Mouse (Mus musculus) intestine, embryonic 14.5 days (tissue): ENCODE measurements at regions not wholly inside any gene's neighbourhood (a gene's known extent, or its start where the extent isn't known, plus 50 kb on each side); places are given as distances from the start of the nearest gene placed in this dataset.

Experiments used
- ATAC-seq: fragments of 200-750 bp; cut with Nextera tagmentation; replicated peaks from 2 replicates; pipeline ENCODE4 v1.8.0; 2017; ENCODE audit warnings: low read depth, moderate number of reproducible peaks, moderate TSS enrichment, moderate library complexity; ENCODE audit not compliant: low FRiP score, low TSS enrichment
- DNase-seq: peaks from one replicate; pipeline ENCODE4 v3.0.0-alpha.2; 2018; ENCODE audit warnings: low spot score
- H3K27ac ChIP-seq: fragments of 300-500 bp; sonication (generic); 2 replicates; pipeline ENCODE4 v1.5.1; 2014; ENCODE audit warnings: low read depth, mild to moderate bottlenecking, control low read depth
- H3K27me3 ChIP-seq: fragments of 300-500 bp; sonication (generic); replicated peaks from 2 replicates; pipeline ENCODE4 v1.6.1; 2014; ENCODE audit warnings: low read length, control low read depth; ENCODE audit not compliant: control insufficient read depth, insufficient read depth
- H3K36me3 ChIP-seq: fragments of 300-500 bp; sonication (generic); 2 replicates; pipeline ENCODE4 v1.6.1; 2014; ENCODE audit warnings: low read length, control low read depth; ENCODE audit not compliant: control insufficient read depth, insufficient read depth
- H3K4me1 ChIP-seq: fragments of 300-500 bp; sonication (generic); replicated peaks from 2 replicates; pipeline ENCODE4 v1.6.1; 2014; ENCODE audit warnings: low read length, control low read depth, mixed read lengths; ENCODE audit not compliant: control insufficient read depth, insufficient read depth
- H3K4me2 ChIP-seq: fragments of 300-500 bp; sonication (generic); 2 replicates; pipeline ENCODE4 v1.6.1; 2014; ENCODE audit warnings: low read length
- H3K4me3 ChIP-seq: fragments of 300-500 bp; sonication (generic); 2 replicates; pipeline ENCODE4 v1.5.1; 2014; ENCODE audit warnings: low read depth, low read length, control low read depth, mixed read lengths
- H3K9ac ChIP-seq: fragments of 300-500 bp; sonication (generic); 2 replicates; pipeline ENCODE4 v1.6.1; 2014; ENCODE audit warnings: mild to moderate bottlenecking, low read length
- H3K9me3 ChIP-seq: fragments of 300-500 bp; sonication (generic); 2 replicates; pipeline ENCODE4 v1.6.1; 2016; ENCODE audit warnings: low read length, control low read depth; ENCODE audit not compliant: control insufficient read depth
- WGBS: fragments of 180-500 bp; shearing (Covaris S2); extraction: QIAGEN DNeasy Blood & Tissue Kit; methylation state at CpG from one replicate; pipeline ENCODE4 v1.1.7; 2014; 5-methylcytosine and 5-hydroxymethylcytosine counted together

DNA sequence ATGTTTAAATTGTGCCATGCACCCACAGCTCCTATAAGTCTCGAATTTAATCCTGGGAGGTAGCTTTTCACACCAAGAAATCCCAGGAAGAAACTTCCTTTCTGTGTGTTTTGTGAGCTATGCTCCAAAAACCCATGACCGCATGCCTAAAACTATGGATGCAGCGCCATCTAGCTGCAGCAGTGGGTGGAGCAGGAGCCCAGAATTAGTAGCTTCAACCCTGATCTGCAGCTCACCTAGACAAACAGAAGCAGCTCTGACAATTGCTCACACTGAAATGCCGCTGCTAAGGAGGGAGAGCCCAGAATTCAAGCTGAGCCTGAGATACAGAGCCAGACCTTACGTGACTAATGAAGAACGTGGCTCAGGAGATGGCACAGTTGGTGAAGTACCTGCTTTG is 101.2 kb upstream of the Nckap5 start:
- peak; percentile 94 for DNase-seq
- WGBS: 3% methylated on average over 6 of the region's 6 CpGs
- Histone ChIP-seq H3K27ac (no peak overlapping the region), H3K4me2 (no peak overlapping the region), H3K4me3 (no peak overlapping the region), H3K4me1 (no peaks in the 10 kb centered on the region), H3K9ac (no peak overlapping the region), H3K9me3 (no peaks in the 10 kb centered on the region), H3K36me3 (no peaks in the 10 kb centered on the region), H3K27me3 (no peaks in the 10 kb centered on the region)
- ATAC-seq: 0 out of 2 replicates have a peak, but pooled peaks have one; percentile 52

DNA sequence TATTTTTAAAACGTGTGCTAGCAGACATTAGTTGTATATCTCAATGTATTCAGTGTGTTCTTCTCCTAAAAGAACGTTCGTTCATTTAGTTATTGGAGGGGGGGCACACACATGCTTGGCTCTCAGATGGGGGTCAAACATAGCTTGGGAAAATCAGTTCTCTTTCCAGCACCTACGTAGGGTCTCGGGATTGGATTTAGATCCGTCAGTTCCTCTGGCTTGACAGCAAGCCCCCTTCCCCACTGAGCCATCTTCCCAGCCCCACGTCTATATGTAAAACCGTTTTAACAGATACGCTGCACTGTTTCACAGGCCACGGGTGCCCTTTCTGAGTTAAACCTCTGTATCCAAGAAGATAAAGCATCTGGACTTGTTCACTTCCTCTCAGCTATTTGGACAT is 100.5 kb upstream of the Nckap5 start:
- no peak for ATAC-seq

DNA sequence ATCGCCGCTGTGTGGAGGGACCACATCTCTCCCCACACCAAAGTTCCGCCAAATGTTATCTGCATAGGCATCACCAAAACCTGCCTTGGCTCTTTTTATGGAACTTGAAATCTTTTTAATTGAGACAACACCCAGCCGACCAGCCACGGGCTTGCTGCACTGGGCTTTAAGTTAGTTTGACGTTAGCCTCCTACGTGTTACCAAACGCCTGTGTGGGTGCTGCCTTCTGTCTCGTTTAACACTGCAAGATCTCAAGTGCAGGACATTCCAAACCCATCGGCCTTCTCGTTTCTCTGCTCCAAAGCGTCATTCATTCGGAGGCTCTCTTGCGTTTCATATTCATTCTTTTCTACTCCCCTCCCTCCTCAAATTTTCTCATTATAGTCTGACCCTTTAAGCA is 100.0 kb upstream of the Nckap5 start:
- Histone ChIP-seq H3K27ac (no peak overlapping the region), H3K4me2 (no peak overlapping the region), H3K4me3 (no peak overlapping the region), H3K36me3 (no peaks in the 10 kb centered on the region), H3K27me3 (no peaks in the 10 kb centered on the region), H3K4me1 (no peaks in the 10 kb centered on the region), H3K9me3 (no peaks in the 10 kb centered on the region), H3K9ac (no peak overlapping the region)
- DNase-seq: no peak
- no peak for ATAC-seq
- 80% methylated on average over 14 of the region's 14 CpGs for WGBS

More for the DNA sequence above, 100.5 kb upstream of the Nckap5 start:
- Histone ChIP-seq H3K27ac (no peak overlapping the region), H3K4me3 (no peak overlapping the region), H3K4me2 (no peak overlapping the region), H3K27me3 (no peaks in the 10 kb centered on the region), H3K4me1 (no peaks in the 10 kb centered on the region), H3K9ac (no peak overlapping the region), H3K9me3 (no peaks in the 10 kb centered on the region), H3K36me3 (no peaks in the 10 kb centered on the region)
- 69% methylated on average over 10 of the region's 10 CpGs for WGBS
- DNase-seq: no peak

DNA sequence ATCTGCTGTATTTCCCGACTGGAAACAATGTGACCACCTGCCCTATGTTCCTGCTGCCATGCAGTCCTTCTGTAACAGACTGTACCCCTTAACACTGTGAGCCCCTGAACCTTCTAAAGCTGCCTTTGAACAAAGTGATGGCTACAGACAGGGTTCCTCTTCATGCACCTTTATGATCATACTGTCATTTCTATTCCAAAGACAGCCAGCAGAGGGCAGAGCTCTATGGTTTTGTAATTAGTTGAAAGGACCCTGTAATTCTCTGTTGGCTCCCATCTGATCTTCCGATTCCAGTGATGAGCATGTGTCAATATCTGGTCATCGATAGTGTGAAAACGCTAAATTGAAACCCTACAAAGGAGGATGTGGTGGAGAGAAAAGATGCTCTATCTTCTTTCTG is 99.1 kb upstream of the Nckap5 start:
- WGBS: 77% methylated on average over 4 of the region's 4 CpGs
- ATAC-seq (no peak), DNase-seq (no peak)
- no peak overlapping the region for H3K9ac ChIP-seq
- H3K27me3 ChIP-seq: no peaks in the 10 kb centered on the region
- no peaks in the 10 kb centered on the region for H3K36me3 ChIP-seq
- H3K4me3 ChIP-seq: no peak overlapping the region
- no peak overlapping the region for H3K4me2 ChIP-seq
- H3K27ac ChIP-seq: no peak overlapping the region
- no peaks in the 10 kb centered on the region for H3K4me1 ChIP-seq
- no peaks in the 10 kb centered on the region for H3K9me3 ChIP-seq

GRCm38 (mm10) chr1:126928186-126928585 is 97.6 kb upstream of the Nckap5 start:
- no peak overlapping the region for H3K4me3 ChIP-seq
- no peak overlapping the region for H3K4me2 ChIP-seq
- H3K36me3 ChIP-seq: no peaks in the 10 kb centered on the region
- ATAC-seq (no peak), DNase-seq (no peak)
- no peak overlapping the region for H3K27ac ChIP-seq
- no peak overlapping the region for H3K9ac ChIP-seq
- no peaks in the 10 kb centered on the region for H3K4me1 ChIP-seq
- no peaks in the 10 kb centered on the region for H3K27me3 ChIP-seq
- 66% methylated on average over 7 of the region's 7 CpGs for WGBS
- no peaks in the 10 kb centered on the region for H3K9me3 ChIP-seq

- no peak for ATAC-seq
- Histone ChIP-seq H3K27ac (no peak overlapping the region), H3K4me1 (no peaks in the 10 kb centered on the region), H3K27me3 (no peaks in the 10 kb centered on the region), H3K4me3 (no peak overlapping the region), H3K9me3 (no peaks in the 10 kb centered on the region), H3K4me2 (no peak overlapping the region), H3K9ac (no peak overlapping the region), H3K36me3 (no peaks in the 10 kb centered on the region)
- WGBS: 73% methylated on average over 12 of the region's 12 CpGs
- no peak for DNase-seq
Measured at GRCm38 (mm10) chr1:126925150-126926035, 94.8 kb upstream of the Nckap5 start.

DNA sequence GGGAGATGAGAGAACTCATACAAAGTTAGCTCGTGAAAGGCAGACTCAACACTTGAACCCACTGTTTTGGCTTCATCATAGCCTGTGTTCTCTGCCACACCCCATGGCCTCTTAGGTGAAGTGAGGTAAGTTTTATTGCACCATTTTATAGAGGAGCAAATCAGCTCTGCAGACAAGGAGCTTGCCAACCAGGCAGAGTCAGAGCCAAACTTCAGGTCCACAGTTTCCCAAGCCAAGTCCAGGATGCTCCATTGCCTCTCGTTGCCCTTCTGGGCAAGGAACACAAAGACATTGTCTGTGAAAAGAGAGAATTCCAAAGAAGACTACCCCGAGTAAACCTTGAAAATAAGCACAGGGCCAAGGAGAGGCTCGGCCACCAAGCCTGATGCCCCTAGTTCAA is 93.4 kb upstream of the Nckap5 start:
- no peak for ATAC-seq
- Histone ChIP-seq H3K27me3 (no peaks in the 10 kb centered on the region), H3K4me3 (no peak overlapping the region), H3K4me2 (no peak overlapping the region), H3K9me3 (no peaks in the 10 kb centered on the region), H3K27ac (no peak overlapping the region), H3K4me1 (no peaks in the 10 kb centered on the region), H3K9ac (no peak overlapping the region), H3K36me3 (no peaks in the 10 kb centered on the region)
- 81% methylated on average over 4 of the region's 4 CpGs for WGBS
- no peak for DNase-seq

- 92% methylated on average over 4 of the region's 4 CpGs for WGBS
- H3K9ac ChIP-seq: no peak overlapping the region
- H3K36me3 ChIP-seq: no peaks in the 10 kb centered on the region
- H3K27ac ChIP-seq: no peak overlapping the region
- H3K4me1 ChIP-seq: no peaks in the 10 kb centered on the region
- ATAC-seq (no peak), DNase-seq (no peak)
- H3K4me2 ChIP-seq: no peak overlapping the region
- no peaks in the 10 kb centered on the region for H3K9me3 ChIP-seq
- H3K27me3 ChIP-seq: no peaks in the 10 kb centered on the region
- H3K4me3 ChIP-seq: no peak overlapping the region
Measured at GRCm38 (mm10) chr1:126922231-126922630, 91.6 kb upstream of the Nckap5 start.

- no peak overlapping the region for H3K27ac ChIP-seq
- H3K9ac ChIP-seq: no peak overlapping the region
- no peak for DNase-seq
- 71% methylated on average over 1 of the region's 1 CpGs for WGBS
- no peaks in the 10 kb centered on the region for H3K27me3 ChIP-seq
- no peak overlapping the region for H3K4me2 ChIP-seq
- H3K4me1 ChIP-seq: no peaks in the 10 kb centered on the region
- no peak overlapping the region for H3K4me3 ChIP-seq
- no peaks in the 10 kb centered on the region for H3K9me3 ChIP-seq
- H3K36me3 ChIP-seq: no peaks in the 10 kb centered on the region
- ATAC-seq: no peak
Measured at GRCm38 (mm10) chr1:126918876-126919275, 88.3 kb upstream of the Nckap5 start.
